Mouse (Mus musculus): Measurements from ENCODE around the gene Ndufs5.

DNA sequence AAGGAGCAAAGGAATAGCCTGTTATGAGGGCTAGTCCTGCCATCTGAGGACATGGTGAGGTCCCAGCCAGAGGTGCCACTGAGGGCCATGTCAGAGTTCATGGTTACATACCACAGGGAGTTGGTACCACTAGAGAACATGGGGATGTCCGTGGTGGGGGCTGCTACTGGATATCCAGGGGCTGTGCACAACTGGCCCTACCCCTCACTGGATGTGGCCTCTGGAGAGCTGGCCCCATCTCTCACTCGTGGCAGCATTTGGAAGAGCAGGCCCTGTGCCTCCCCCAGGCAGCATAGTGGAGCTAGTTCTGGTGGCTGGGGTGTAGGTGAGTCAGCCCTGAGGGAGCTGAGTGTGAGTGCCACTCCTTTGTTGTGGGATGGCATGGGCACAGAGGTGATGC lies 14.9 kb upstream of the Ndufs5 start:
- no peak for TF ChIP-seq CTCF (IDR thresholded peaks at IDR 0.05; ENCODE audit: low read depth, low read length)
- no peak for TF ChIP-seq POLR2A (IDR thresholded peaks at IDR 0.05; ENCODE audit: borderline replicate concordance, low read depth, low read length)

Data from bone marrow macrophage, adult 2 months (primary cell).